Mouse (Mus musculus): ENCODE results near the gene Olfr818.
"Not testable (repeated sequence)": the region's sequence is repeated elsewhere in the genome, so short reads cannot be mapped to it uniquely, and the experiment has no call there.

Gene Olfr818

GRCm38 (mm10) chr10:129949000-129949399 is at the start of gene Olfr818:
Gene Olfr818 (minus strand): TSS chr10:129949100.
- DNase-seq (ENCODE audit: low spot score): no peak

- DNase-seq (ENCODE audit: low spot score): not testable (repeated sequence)
Measured at GRCm38 (mm10) chr10:129984962-129985361, 36.1 kb upstream of the Olfr818 start, which contains the start of gene Gm10310. Gene Gm10310 (minus strand): TSS chr10:129985062.

GRCm38 (mm10) chr10:129981867-129982266 is 33.0 kb upstream of the Olfr818 start:
- DNase-seq (ENCODE audit: low spot score): not testable (repeated sequence)

- not testable (repeated sequence) for DNase-seq (ENCODE audit: low spot score)
Measured at GRCm38 (mm10) chr10:129976040-129976439, 27.1 kb upstream of the Olfr818 start, which contains the start of gene Olfr247. Gene Olfr247 (minus strand): TSS chr10:129976140.

GRCm38 (mm10) chr10:129972994-129973393 is 24.1 kb upstream of the Olfr818 start:
- not testable (repeated sequence) for DNase-seq (ENCODE audit: low spot score)

- DNase-seq (ENCODE audit: low spot score): not testable (repeated sequence)
Measured at GRCm38 (mm10) chr10:129967166-129967565, 18.3 kb upstream of the Olfr818 start, which contains the start of gene Olfr819. Gene Olfr819 (minus strand): TSS chr10:129967266.

- DNase-seq (ENCODE audit: low spot score): not testable (repeated sequence)
Measured at GRCm38 (mm10) chr10:129966232-129966631, 17.3 kb upstream of the Olfr818 start.

GRCm38 (mm10) chr10:129915497-129915896 is 33.4 kb downstream of the Olfr818 start, which contains the start of gene Olfr816:
Gene Olfr816 (minus strand): TSS chr10:129915597.
- DNase-seq (ENCODE audit: low spot score): no peak

- not testable (repeated sequence) for DNase-seq (ENCODE audit: low spot score)
Measured at GRCm38 (mm10) chr10:129905767-129906166, 43.1 kb downstream of the Olfr818 start, which contains the start of gene Olfr815. Gene Olfr815 (minus strand): TSS chr10:129905867.

All from yolk sac, embryonic 10.5 days (tissue).